Comparison of ENCODE assay signal across 20 mouse cellular contexts in the genomic region with DNA sequence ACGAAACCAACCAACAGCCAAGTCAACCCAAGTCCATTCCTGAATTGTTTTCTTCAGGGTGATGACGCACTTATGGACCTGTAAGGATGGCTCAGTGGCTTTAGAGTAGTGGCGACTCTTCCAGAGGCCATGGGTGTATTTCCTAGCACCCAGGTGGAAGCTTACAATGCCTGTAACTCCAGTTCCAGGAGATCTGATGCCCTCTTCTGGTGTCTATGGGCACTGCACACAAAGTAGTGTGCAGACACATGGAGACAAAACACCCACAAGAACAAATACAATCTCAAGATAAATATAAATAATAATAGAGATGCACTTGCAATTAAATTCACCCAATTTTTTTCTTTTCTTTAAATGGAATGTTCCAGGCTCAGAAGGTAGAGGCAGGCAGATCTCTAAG. TPM values are rescaled to one million over a fixed set of nuclear protein-coding genes. Genes with fewer than 3 reads are reported as not detected.
A peak's percentile ranks its signal among the peaks of the same experiment; 100 is the strongest.
DNase-seq lines count a peak whose midpoint lies in the region; ATAC-seq lines count a peak whose summit lies in the region.
"Had no signal": no experiment of that assay in that cellular context is flagged by ENCODE, and none has a peak within 500 bp of the region (broad histone marks: within the 10 kb centered on the region; RNA-seq: fewer than 3 reads in every experiment).

No protein-coding gene starts in this region.

- no peak overlapping the region for H3K27ac ChIP-seq in kidney, embryonic 15.5 days
- H3K27ac ChIP-seq: limb, embryonic 15.5 days; neural tube, embryonic 13.5 days had no signal

- no peaks in the 10 kb centered on the region for H3K27me3 ChIP-seq in kidney, embryonic 15.5 days
- H3K27me3 ChIP-seq: limb, embryonic 15.5 days; neural tube, embryonic 13.5 days; Patski had no signal

- no peaks in the 10 kb centered on the region for H3K9me3 ChIP-seq in kidney, embryonic 15.5 days (replicated peaks)
- H3K9me3 ChIP-seq: limb, embryonic 15.5 days; neural tube, embryonic 13.5 days had no signal

- peaks cover 27% of the 10 kb centered on the region for H3K4me1 ChIP-seq in kidney, embryonic 15.5 days

- H3K9ac ChIP-seq in kidney, embryonic 15.5 days: no peak overlapping the region
- H3K9ac ChIP-seq: limb, embryonic 15.5 days; neural tube, embryonic 13.5 days had no signal

- H3K4me3 ChIP-seq in kidney, embryonic 15.5 days (replicated peaks): no peak overlapping the region
- H3K4me3 ChIP-seq: limb, embryonic 15.5 days; neural tube, embryonic 13.5 days had no signal

- no peak overlapping the region for H3K4me2 ChIP-seq in kidney, embryonic 15.5 days
- H3K4me2 ChIP-seq: limb, embryonic 15.5 days; neural tube, embryonic 13.5 days had no signal

- DNase-seq in cerebellum, postnatal 10 days: peak; percentile 51 to 61
- DNase-seq in cerebellum, adult 11 months: no peak
- DNase-seq in kidney, postnatal 10 days: peak; percentile 40
- peak; percentile 32 for DNase-seq in 3T3-L1 (ENCODE audit: low read depth, low spot score)
- peak; percentile 75 for DNase-seq in ZHBTc4 (ENCODE audit: low read depth, low spot score)
- no peak for DNase-seq in adrenal gland, postnatal 25 days
- DNase-seq in urinary bladder, adult 18-20 months (ENCODE audit: low spot score in 2 of 2): no peak
- DNase-seq: adrenal gland, postnatal 14 days; gastrocnemius, postnatal 36 days had no signal

- WGBS in kidney, embryonic 15.5 days: 92% methylated on average over 3 of the region's 3 CpGs

- no peaks in the 10 kb centered on the region for H3K36me3 ChIP-seq in kidney, embryonic 15.5 days
- H3K36me3 ChIP-seq: limb, embryonic 15.5 days; neural tube, embryonic 13.5 days had no signal

- ATAC-seq in kidney, embryonic 15.5 days (replicated peaks; ENCODE audit: low FRiP score): no peak
- ATAC-seq: forebrain, embryonic 14.5 days; hindbrain, embryonic 16.5 days; midbrain, embryonic 16.5 days; Patski had no signal

RNA-seq across cellular contexts. Expression of a gene that starts 6.7 kb away (rescaled TPM):
- 11.3 and 11.7 TPM in 2 replicates for polyA plus RNA-seq in kidney, embryonic 15.5 days (2015; fragmentation: Nextera tagmentation; extraction: Ambion mirVana)
- total RNA-seq in adrenal gland, postnatal 25 days (2021): 56.0 and 82.0 TPM in 2 replicates

RNA-seq across cellular contexts. Expression of a gene that starts 21.2 kb away (rescaled TPM):
- 0.60 and 2.5 TPM in 2 replicates for polyA plus RNA-seq in kidney, embryonic 15.5 days (2015; fragmentation: Nextera tagmentation; extraction: Ambion mirVana)
- total RNA-seq in adrenal gland, postnatal 25 days (2021): not detected in 2 replicates
- total RNA-seq: adrenal gland, postnatal 14 days; gastrocnemius, postnatal 36 days; left cerebral cortex, adult 8-10 months had no signal
- polyA plus RNA-seq: forebrain, embryonic 14.5 days; heart, embryonic 16.5 days; hindbrain, embryonic 16.5 days; large intestine, adult 2 months; midbrain, embryonic 16.5 days; neural tube, embryonic 13.5 days; Patski had no signal

RNA-seq across cellular contexts. Expression of a gene that starts 35.0 kb away (rescaled TPM):
- polyA plus RNA-seq in kidney, embryonic 15.5 days (2015; fragmentation: Nextera tagmentation; extraction: Ambion mirVana): not detected in 2 replicates
- not detected in 2 replicates for total RNA-seq in adrenal gland, postnatal 25 days (2021)
- total RNA-seq: adrenal gland, postnatal 14 days; gastrocnemius, postnatal 36 days; left cerebral cortex, adult 8-10 months had no signal
- polyA plus RNA-seq: embryonic facial prominence, embryonic 14.5 days; forebrain, embryonic 14.5 days; heart, embryonic 16.5 days; hindbrain, embryonic 16.5 days; large intestine, adult 2 months; limb, embryonic 15.5 days; midbrain, embryonic 16.5 days; neural tube, embryonic 13.5 days; Patski had no signal

RNA-seq across cellular contexts. Expression of a gene that starts 57.6 kb away (rescaled TPM):
- polyA plus RNA-seq in kidney, embryonic 15.5 days (2015; fragmentation: Nextera tagmentation; extraction: Ambion mirVana): 29.1 and 30.9 TPM in 2 replicates
- total RNA-seq in adrenal gland, postnatal 25 days (2021): 20.4 and 21.9 TPM in 2 replicates

Comparison
In these comparisons a context has a peak if more than half of its experiments do, and no peak if none do; other contexts are left out.
1. DNase-seq: peak in cerebellum, postnatal 10 days (2 of 2), kidney, postnatal 10 days (single experiment), 3T3-L1 (single experiment) and ZHBTc4 (single experiment); none in cerebellum, adult 11 months (single experiment), adrenal gland, postnatal 25 days (single experiment) and urinary bladder, adult 18-20 months (0 of 2).